Mouse (Mus musculus) intestine, postnatal 0 days (tissue): ENCODE results near the gene Luc7l3. TPM values are rescaled to one million over a fixed set of nuclear protein-coding genes. Genes with fewer than 3 reads are reported as not detected.

Experiments
- ATAC-seq: fragments of 200-750 bp; cut with Nextera tagmentation; 2 replicates; pipeline ENCODE4 v1.8.0; 2017; ENCODE audit warnings: mild to moderate bottlenecking, moderate TSS enrichment, moderate library complexity
- H3K27ac ChIP-seq: fragments of 300-500 bp; sonication (generic); 2 replicates; pipeline ENCODE4 v1.5.1; 2014; ENCODE audit warnings: mild to moderate bottlenecking, low read depth, low read length, moderate library complexity
- H3K27me3 ChIP-seq: fragments of 300-500 bp; sonication (generic); replicated peaks from 2 replicates; pipeline ENCODE4 v1.6.1; 2014; ENCODE audit warnings: low read length, mixed read lengths; ENCODE audit not compliant: control insufficient read depth, insufficient read depth
- H3K36me3 ChIP-seq: fragments of 300-500 bp; sonication (generic); 2 replicates; pipeline ENCODE4 v1.6.1; 2014; ENCODE audit warnings: mild to moderate bottlenecking, moderate library complexity; ENCODE audit not compliant: control insufficient read depth, insufficient read depth
- H3K4me1 ChIP-seq: fragments of 300-500 bp; sonication (generic); replicated peaks from 2 replicates; pipeline ENCODE4 v1.6.1; 2014; ENCODE audit warnings: antibody characterized with exemption, low read length, mixed read lengths; ENCODE audit not compliant: control insufficient read depth, insufficient read depth
- H3K4me2 ChIP-seq: fragments of 300-500 bp; sonication (generic); replicated peaks from 2 replicates; pipeline ENCODE4 v1.6.1; 2014; ENCODE audit warnings: low read depth, mild to moderate bottlenecking, moderate library complexity
- H3K4me3 ChIP-seq: fragments of 300-500 bp; sonication (generic); 2 replicates; pipeline ENCODE4 v1.5.1; 2014; ENCODE audit warnings: low read depth, low read length
- H3K9ac ChIP-seq: fragments of 300-500 bp; sonication (generic); 2 replicates; pipeline ENCODE4 v1.6.1; 2014; ENCODE audit warnings: mild to moderate bottlenecking, low read depth, low read length
- H3K9me3 ChIP-seq: fragments of 300-500 bp; sonication (generic); 2 replicates; pipeline ENCODE4 v1.6.1; 2016; ENCODE audit warnings: mixed run types; ENCODE audit not compliant: control insufficient read depth
- CTCF ChIP-seq: sonication (generic); IDR thresholded peaks from 2 replicates; pipeline ENCODE4 v1.5.1; 2016; ENCODE audit warnings: low read depth, mild to moderate bottlenecking, control low read depth, antibody characterized with exemption, moderate library complexity
- WGBS: fragments of 180-500 bp; shearing (Covaris S2); extraction: QIAGEN DNeasy Blood & Tissue Kit; methylation state at CpG from one replicate; pipeline ENCODE4 v1.1.7; 2014; 5-methylcytosine and 5-hydroxymethylcytosine counted together
- polyA plus RNA-seq: library from polyadenylated mRNA; unstranded; fragments of >200 nt; fragmentation: Nextera tagmentation; extraction: Ambion mirVana; gene quantifications from 2 replicates; pipeline ENCODE4 v1.2.1, GENCODE M21; 2015

The Luc7l3 gene
- polyA plus RNA-seq, 1 experiment from 2014 or later, result 52.4 TPM

DNA sequence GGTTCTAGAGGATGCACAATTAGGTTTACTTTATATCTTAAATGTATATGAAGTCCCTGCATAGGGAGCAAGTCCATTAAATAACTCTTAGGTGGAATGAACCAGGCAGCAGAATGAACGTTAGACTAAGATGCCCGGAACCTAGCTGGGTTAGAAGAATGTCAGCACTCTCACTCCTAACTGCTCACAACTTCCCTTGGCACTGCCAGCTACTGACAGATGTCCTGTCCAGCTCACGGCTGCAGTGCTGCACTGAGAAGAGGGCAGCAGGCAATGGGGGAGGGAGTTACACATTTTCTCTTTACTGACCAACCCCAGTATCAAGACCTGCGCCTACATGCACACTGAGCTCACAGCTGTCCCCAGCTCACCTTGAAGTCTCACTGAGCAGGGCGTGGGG, 34.7 kb downstream of the Luc7l3 start:
- Histone ChIP-seq H3K27me3 (no peaks in the 10 kb centered on the region), H3K36me3 (peaks cover 53% of the 10 kb centered on the region), H3K4me1 (no peaks in the 10 kb centered on the region), H3K9me3 (no peaks in the 10 kb centered on the region), H3K4me2 (no peak overlapping the region), H3K4me3 (no peak overlapping the region), H3K9ac (no peak overlapping the region), H3K27ac (no peak overlapping the region)
- no peak for ATAC-seq
- WGBS, result 82% methylated on average over 5 of the region's 5 CpGs
- no peak for TF ChIP-seq CTCF

GRCm38 (mm10) chr11:94285886-94286574, 35.8 kb downstream of the Luc7l3 start:
- 86% methylated on average over 11 of the region's 11 CpGs for whole genome bisulfite sequencing
- H3K36me3 ChIP-seq, result peaks cover 53% of the 10 kb centered on the region
- no peak overlapping the region for H3K4me2 ChIP-seq
- no peak overlapping the region for H3K4me3 ChIP-seq
- H3K4me1 ChIP-seq, result no peaks in the 10 kb centered on the region
- no peak for TF ChIP-seq CTCF
- peak overlapping the region; percentile 36 for H3K27ac ChIP-seq
- no peaks in the 10 kb centered on the region for H3K9me3 ChIP-seq
- ATAC-seq, result no peak
- no peak overlapping the region for H3K9ac ChIP-seq
- no peaks in the 10 kb centered on the region for H3K27me3 ChIP-seq

DNA sequence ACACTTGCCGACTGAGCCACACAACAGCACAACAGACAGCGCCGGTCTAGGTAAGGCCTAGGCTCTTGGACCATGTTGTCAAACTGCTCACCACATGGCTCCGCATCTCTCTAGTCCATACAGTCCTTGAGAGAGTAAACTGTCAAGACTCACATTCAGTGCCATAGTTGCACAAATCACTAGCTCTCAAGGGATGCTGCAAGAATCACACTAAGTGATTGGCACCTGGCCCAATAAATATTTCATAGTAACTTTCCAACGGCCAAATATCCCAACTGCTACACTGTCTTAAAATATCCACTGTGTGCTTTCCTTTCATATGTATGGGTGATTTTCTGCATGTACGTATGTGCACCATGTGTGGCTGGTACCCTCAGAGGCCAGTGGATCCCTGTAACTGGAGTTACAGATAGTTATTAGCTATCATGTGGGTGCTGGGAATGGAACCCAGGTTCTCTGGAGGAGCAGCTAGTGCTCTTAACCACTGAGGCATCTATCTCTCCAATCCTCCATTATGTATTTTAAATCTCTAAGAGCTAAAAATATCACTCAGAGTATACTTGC, 38.2 kb downstream of the Luc7l3 start:
- TF ChIP-seq CTCF, result no peak
- peak overlapping the region; percentile 93 for H3K27ac ChIP-seq
- peak overlapping the region; percentile 61 for H3K4me2 ChIP-seq
- H3K4me1 ChIP-seq, result no peaks in the 10 kb centered on the region
- WGBS, result 72% methylated on average over 6 of the region's 6 CpGs
- H3K27me3 ChIP-seq, result no peaks in the 10 kb centered on the region
- H3K36me3 ChIP-seq, result peaks cover 35% of the 10 kb centered on the region
- H3K9me3 ChIP-seq, result no peaks in the 10 kb centered on the region
- ATAC-seq, result no peak
- H3K9ac ChIP-seq, result no peak overlapping the region
- peak overlapping the region; percentile 31; the same call in 1 of the 2 replicates for H3K4me3 ChIP-seq

- no peaks in the 10 kb centered on the region for H3K27me3 ChIP-seq
- H3K4me3 ChIP-seq, result peak overlapping the region; percentile 31
- no peak for ATAC-seq
Observed at GRCm38 (mm10) chr11:94282291-94282690, 39.5 kb downstream of the Luc7l3 start.

DNA sequence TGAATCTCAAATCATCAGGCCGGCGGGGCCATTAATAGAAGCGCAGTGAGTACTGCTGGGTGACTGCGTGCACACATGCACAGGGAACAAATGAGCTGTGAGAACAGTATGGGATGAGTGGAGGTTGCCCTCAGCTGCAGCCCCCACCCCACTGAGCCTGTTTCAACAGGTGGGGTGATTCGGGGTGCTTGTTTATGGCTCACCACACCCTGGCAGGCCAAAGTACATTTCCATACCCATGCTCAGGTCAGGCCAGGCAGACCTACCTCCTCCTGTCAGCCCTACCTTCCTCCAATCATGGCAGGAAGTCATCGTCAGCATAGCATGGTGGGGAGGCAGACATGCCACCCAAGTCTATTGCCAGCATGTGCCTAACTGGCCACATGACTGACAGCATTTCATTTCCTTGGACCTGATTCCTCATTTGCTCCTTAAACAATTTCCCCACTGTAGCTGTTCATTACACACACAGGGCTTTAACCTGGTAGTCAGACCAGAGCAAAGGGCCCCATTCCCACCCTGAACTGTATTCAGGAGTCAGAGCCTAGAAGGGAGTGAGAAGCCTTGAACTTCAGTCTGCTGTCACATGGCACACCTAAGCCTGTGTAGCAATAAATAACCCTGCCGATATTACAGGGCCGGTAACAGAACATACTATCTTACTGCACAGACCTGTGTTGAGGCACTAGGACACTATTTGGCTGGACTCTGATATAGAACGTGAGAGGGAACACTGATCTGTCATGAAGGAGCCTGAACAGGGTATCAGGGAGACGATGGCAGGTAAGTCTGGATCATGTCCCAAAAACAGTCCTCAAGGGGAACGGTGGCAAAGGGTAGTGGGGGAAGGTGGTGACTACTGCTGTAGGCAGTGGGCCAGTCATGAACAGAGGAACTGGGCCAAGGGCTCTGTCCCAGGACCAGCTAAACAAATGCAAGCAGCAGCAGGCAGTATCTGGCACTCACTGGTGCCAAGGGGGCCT, 40.3 kb downstream of the Luc7l3 start, which contains the start of gene Gm21885:
Gm21885 (plus strand) TSS at position 675 of the 983 bp plus-strand sequence.
- Histone ChIP-seq H3K9ac (peak within 1 kb of the TSS; percentile 23), H3K9me3 (no peaks in the 10 kb centered on the region), H3K4me2 (peak within 1 kb of the TSS; percentile 61), H3K36me3 (peaks cover 16% of the 10 kb centered on the region; the same call in 1 of the 2 replicates), H3K4me1 (0 out of 2 replicates have a peak, but pooled peaks cover 3% of the 10 kb centered on the region), H3K4me3 (peak within 1 kb of the TSS; percentile 31), H3K27me3 (no peaks in the 10 kb centered on the region), H3K27ac (peak within 1 kb of the TSS; percentile 93)
- peak; percentile 89 for ATAC-seq
- no peak for TF ChIP-seq CTCF
- WGBS, result 31% methylated on average over 11 of the region's 11 CpGs

More at GRCm38 (mm10) chr11:94282291-94282690, 39.5 kb downstream of the Luc7l3 start:
- Histone ChIP-seq H3K4me1 (no peaks in the 10 kb centered on the region), H3K36me3 (peaks cover 24% of the 10 kb centered on the region; the same call in 1 of the 2 replicates), H3K4me2 (peak overlapping the region; percentile 61), H3K27ac (peak overlapping the region; percentile 93), H3K9ac (peak overlapping the region; percentile 23), H3K9me3 (no peaks in the 10 kb centered on the region)
- 43% methylated on average over 5 of the region's 5 CpGs for WGBS
- no peak for TF ChIP-seq CTCF
